Mouse (Mus musculus): ENCODE measurements around the gene Gcn1l1. TPM values are rescaled to one million over a fixed set of nuclear protein-coding genes. Genes with fewer than 3 reads are reported as not detected.

The Gcn1l1 gene
- polyA plus RNA-seq, 1 experiment from 2014 or later = 9.3 TPM

DNA sequence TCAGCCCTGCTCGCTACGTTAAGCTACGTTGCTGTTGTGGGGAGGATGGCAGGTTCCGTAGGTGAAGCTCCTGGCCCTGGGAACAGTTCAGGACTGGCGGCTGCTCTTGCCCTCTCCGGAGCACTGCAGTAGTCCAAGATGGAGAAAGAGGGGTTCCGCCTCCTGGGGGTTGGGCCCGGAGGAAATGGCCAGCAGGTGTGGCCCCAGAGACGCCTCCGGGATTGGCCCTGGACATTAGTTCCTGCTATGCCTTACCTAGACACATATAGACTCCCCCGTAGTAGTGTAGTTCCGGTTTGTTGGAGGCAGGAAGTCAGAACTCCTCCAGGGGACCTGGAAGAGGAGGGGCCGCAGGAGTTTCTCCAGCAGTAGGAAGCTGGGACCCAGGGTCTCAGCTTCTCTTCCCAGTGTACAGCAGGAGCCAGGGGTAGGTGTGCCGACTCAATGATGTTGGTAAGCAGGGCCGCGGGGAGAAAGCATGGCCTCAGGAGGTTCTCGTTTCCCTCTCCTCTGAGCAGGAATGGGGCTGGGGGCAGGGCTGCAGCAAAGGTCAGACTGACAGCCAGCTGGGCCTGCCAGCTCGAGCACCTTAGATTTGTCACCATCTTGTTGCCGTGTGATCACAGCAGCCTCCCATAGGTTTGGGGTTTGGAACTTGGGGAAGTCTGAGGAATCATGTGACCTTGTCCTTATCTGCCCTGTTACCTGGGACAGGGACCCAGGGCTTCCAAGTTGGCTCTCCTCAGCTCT, 22.2 kb upstream of the Gcn1l1 start:
- Histone ChIP-seq H3K4me3 (ENCODE audit: low read depth, low read length) (peak overlapping the region; percentile 37), H3K9ac (ENCODE audit: low read depth, low read length) (peak overlapping the region; percentile 56)

GRCm38 (mm10) chr5:115543509-115544253, 21.4 kb upstream of the Gcn1l1 start:
- Histone ChIP-seq H3K9ac (ENCODE audit: low read depth, low read length) (peak overlapping the region; percentile 56), H3K4me2 (replicated peaks; ENCODE audit: low read depth) (peak overlapping the region; percentile 70), H3K27ac (ENCODE audit: low read depth, low read length) (peak overlapping the region; percentile 90), H3K4me1 (replicated peaks; ENCODE audit: control insufficient read depth, insufficient read depth, low read length) (peaks cover 8% of the 10 kb centered on the region; the same call in 1 of the 2 replicates), H3K27me3 (replicated peaks; ENCODE audit: control insufficient read depth, insufficient read depth, low read length) (no peaks in the 10 kb centered on the region), H3K9me3 (ENCODE audit: control insufficient read depth) (no peaks in the 10 kb centered on the region), H3K4me3 (ENCODE audit: low read depth, low read length) (peak overlapping the region; percentile 37), H3K36me3 (ENCODE audit: control insufficient read depth, insufficient read depth) (peaks cover 47% of the 10 kb centered on the region)
- TF ChIP-seq CTCF (IDR thresholded peaks at IDR 0.05; ENCODE audit: low read depth) = 0 out of 2 replicates have a peak, but pooled peaks have one; percentile 0
- 17% methylated on average over 17 of the region's 17 CpGs for WGBS
- ATAC-seq = peak; percentile 79

More for the DNA sequence above, 22.2 kb upstream of the Gcn1l1 start:
- Histone ChIP-seq H3K4me1 (replicated peaks; ENCODE audit: control insufficient read depth, insufficient read depth, low read length) (peaks cover 13% of the 10 kb centered on the region; the same call in 1 of the 2 replicates), H3K27me3 (replicated peaks; ENCODE audit: control insufficient read depth, insufficient read depth, low read length) (no peaks in the 10 kb centered on the region), H3K9me3 (ENCODE audit: control insufficient read depth) (no peaks in the 10 kb centered on the region), H3K4me2 (replicated peaks; ENCODE audit: low read depth) (peak overlapping the region; percentile 70), H3K36me3 (ENCODE audit: control insufficient read depth, insufficient read depth) (peaks cover 38% of the 10 kb centered on the region), H3K27ac (ENCODE audit: low read depth, low read length) (peak overlapping the region; percentile 90)
- peak; percentile 18; the same call in 1 of the 2 replicates for TF ChIP-seq CTCF (IDR thresholded peaks at IDR 0.05; ENCODE audit: low read depth)
- peak; percentile 60 for ATAC-seq
- 23% methylated on average over 19 of the region's 19 CpGs for WGBS

DNA sequence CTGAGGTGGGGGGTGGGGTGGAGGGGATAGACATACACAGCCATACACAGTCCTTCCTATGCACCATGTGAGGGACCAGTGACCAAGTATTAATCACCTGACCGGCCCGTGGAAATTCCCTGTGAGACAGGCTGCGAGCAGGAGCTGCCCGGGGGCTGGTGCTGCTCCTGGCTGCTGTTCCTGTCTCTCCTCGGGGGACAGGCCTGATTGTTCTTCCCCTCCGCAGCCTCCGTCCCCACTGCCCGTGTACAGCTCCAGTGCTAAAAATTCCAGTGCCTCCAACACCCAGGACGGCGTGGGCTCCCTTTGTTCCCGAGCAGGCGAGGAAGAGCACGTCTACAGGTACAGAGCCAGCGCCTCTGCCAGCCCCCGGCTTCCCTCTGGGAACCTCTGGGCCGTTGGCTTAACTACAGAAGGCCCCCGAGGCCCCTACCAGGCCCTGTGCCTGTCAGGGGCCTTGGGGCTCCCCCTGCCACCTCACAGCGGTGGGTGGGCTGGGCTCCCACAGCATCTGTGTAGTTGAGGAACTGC, 20.3 kb upstream of the Gcn1l1 start:
- Histone ChIP-seq H3K4me1 (replicated peaks; ENCODE audit: control insufficient read depth, insufficient read depth, low read length) (peaks cover 5% of the 10 kb centered on the region; the same call in 1 of the 2 replicates), H3K27me3 (replicated peaks; ENCODE audit: control insufficient read depth, insufficient read depth, low read length) (no peaks in the 10 kb centered on the region), H3K9me3 (ENCODE audit: control insufficient read depth) (no peaks in the 10 kb centered on the region), H3K9ac (ENCODE audit: low read depth, low read length) (no peak overlapping the region), H3K4me2 (replicated peaks; ENCODE audit: low read depth) (peak overlapping the region; percentile 70), H3K4me3 (ENCODE audit: low read depth, low read length) (no peak overlapping the region; the same call in 1 of the 2 replicates), H3K27ac (ENCODE audit: low read depth, low read length) (no peak overlapping the region; the same call in 1 of the 2 replicates), H3K36me3 (ENCODE audit: control insufficient read depth, insufficient read depth) (peaks cover 57% of the 10 kb centered on the region)
- no peak for ATAC-seq
- TF ChIP-seq CTCF (IDR thresholded peaks at IDR 0.05; ENCODE audit: low read depth) = no peak
- WGBS = 66% methylated on average over 18 of the region's 18 CpGs

DNA sequence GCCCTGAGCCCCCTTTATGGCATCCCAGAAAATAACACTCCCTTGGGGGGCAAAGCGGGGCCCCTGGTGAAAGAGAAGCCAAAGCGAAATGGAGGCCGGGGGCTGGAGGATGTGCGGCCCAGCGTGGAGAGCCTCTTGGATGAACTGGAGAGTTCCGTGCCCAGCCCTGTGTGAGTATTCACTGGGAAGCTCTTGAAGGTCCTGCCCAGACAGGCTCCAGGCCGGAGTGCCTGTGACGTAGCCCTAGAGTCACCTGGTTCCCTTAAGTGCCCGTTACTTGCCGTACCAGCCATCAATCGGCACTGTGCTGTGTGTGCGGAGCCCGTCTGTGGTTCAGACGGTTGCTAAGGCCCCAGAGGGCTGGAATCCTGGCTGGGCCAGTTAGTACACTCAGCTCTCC, 19.4 kb upstream of the Gcn1l1 start:
- TF ChIP-seq CTCF (IDR thresholded peaks at IDR 0.05; ENCODE audit: low read depth) = no peak
- Histone ChIP-seq H3K9me3 (ENCODE audit: control insufficient read depth) (no peaks in the 10 kb centered on the region), H3K27ac (ENCODE audit: low read depth, low read length) (no peak overlapping the region), H3K4me3 (ENCODE audit: low read depth, low read length) (no peak overlapping the region), H3K27me3 (replicated peaks; ENCODE audit: control insufficient read depth, insufficient read depth, low read length) (no peaks in the 10 kb centered on the region), H3K9ac (ENCODE audit: low read depth, low read length) (no peak overlapping the region), H3K36me3 (ENCODE audit: control insufficient read depth, insufficient read depth) (peaks cover 66% of the 10 kb centered on the region), H3K4me2 (replicated peaks; ENCODE audit: low read depth) (no peak overlapping the region), H3K4me1 (replicated peaks; ENCODE audit: control insufficient read depth, insufficient read depth, low read length) (peaks cover 5% of the 10 kb centered on the region; the same call in 1 of the 2 replicates)
- no peak for ATAC-seq
- 95% methylated on average over 14 of the region's 14 CpGs for WGBS

DNA sequence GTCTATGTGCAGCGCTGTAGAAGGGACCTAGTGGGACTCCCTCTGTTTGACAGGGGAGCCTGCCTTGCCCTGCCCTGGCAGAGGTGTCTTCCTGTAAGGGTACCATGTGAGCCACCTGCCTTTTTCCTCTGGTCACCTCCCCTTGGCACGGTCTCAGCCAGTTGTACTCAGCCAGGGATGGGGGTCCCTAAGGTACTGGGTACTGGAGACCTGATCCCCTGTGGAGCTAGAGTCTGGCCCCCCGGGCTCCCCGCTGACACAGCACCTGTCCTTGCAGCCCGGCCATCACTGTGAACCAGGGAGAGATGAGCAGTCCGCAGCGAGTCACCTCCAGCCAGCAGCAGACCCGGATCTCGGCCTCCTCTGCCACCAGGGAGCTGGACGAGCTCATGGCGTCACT, 18.5 kb upstream of the Gcn1l1 start:
- no peaks in the 10 kb centered on the region for H3K27me3 ChIP-seq (replicated peaks; ENCODE audit: control insufficient read depth, insufficient read depth, low read length)
- no peak for ATAC-seq
- H3K27ac ChIP-seq (ENCODE audit: low read depth, low read length) = no peak overlapping the region
- WGBS = 90% methylated on average over 11 of the region's 11 CpGs
- peaks cover 75% of the 10 kb centered on the region for H3K36me3 ChIP-seq (ENCODE audit: control insufficient read depth, insufficient read depth)
- no peak overlapping the region for H3K9ac ChIP-seq (ENCODE audit: low read depth, low read length)
- H3K9me3 ChIP-seq (ENCODE audit: control insufficient read depth) = no peaks in the 10 kb centered on the region
- no peak overlapping the region for H3K4me2 ChIP-seq (replicated peaks; ENCODE audit: low read depth)
- no peak for TF ChIP-seq CTCF (IDR thresholded peaks at IDR 0.05; ENCODE audit: low read depth)
- H3K4me3 ChIP-seq (ENCODE audit: low read depth, low read length) = no peak overlapping the region
- H3K4me1 ChIP-seq (replicated peaks; ENCODE audit: control insufficient read depth, insufficient read depth, low read length) = peaks cover 5% of the 10 kb centered on the region; the same call in 1 of the 2 replicates

DNA sequence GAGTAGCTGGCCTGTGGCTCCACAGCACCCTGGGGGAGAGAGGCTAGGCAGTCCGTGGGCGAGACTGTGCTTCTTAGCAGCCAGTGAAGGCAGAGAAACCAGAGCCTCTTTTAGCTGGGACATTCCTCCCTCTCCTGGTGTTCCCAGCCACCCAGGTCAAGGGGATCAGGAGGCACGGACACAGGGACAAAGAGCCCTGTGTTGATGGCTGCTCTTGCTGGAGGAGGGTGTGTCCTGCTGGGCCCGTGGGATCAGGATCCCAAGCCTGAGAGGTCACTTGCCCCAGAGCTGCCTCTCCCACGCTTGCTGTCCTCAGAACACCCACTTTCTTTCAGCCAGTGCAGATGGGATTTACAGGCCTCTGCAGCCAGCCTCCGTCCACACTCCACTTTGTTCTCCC, 18.0 kb upstream of the Gcn1l1 start:
- H3K27me3 ChIP-seq (replicated peaks; ENCODE audit: control insufficient read depth, insufficient read depth, low read length) = no peaks in the 10 kb centered on the region
- H3K9ac ChIP-seq (ENCODE audit: low read depth, low read length) = no peak overlapping the region
- 66% methylated on average over 6 of the region's 6 CpGs for WGBS
- H3K4me1 ChIP-seq (replicated peaks; ENCODE audit: control insufficient read depth, insufficient read depth, low read length) = peaks cover 5% of the 10 kb centered on the region; the same call in 1 of the 2 replicates
- peaks cover 80% of the 10 kb centered on the region for H3K36me3 ChIP-seq (ENCODE audit: control insufficient read depth, insufficient read depth)
- no peak overlapping the region for H3K27ac ChIP-seq (ENCODE audit: low read depth, low read length)
- H3K4me2 ChIP-seq (replicated peaks; ENCODE audit: low read depth) = no peak overlapping the region
- no peak for ATAC-seq
- H3K4me3 ChIP-seq (ENCODE audit: low read depth, low read length) = no peak overlapping the region
- no peak for TF ChIP-seq CTCF (IDR thresholded peaks at IDR 0.05; ENCODE audit: low read depth)
- no peaks in the 10 kb centered on the region for H3K9me3 ChIP-seq (ENCODE audit: control insufficient read depth)
